Mouse (Mus musculus) fat pad, adult 2 months (tissue): ENCODE data around the gene Zbtb40.
A peak's percentile ranks its signal among the peaks of the same experiment; 100 is the strongest.

Experiments
- DNase-seq: peaks from one replicate; pipeline ENCODE4 v3.0.0-alpha.2; 2011; ENCODE audit warnings: low read depth, low spot score; ENCODE audit errors: extremely low read depth

Gene Zbtb40

GRCm38 (mm10) chr4:137033115-137033887 lies 15.3 kb downstream of the Zbtb40 start:
- DNase-seq = no peak

- DNase-seq = no peak
Observed at GRCm38 (mm10) chr4:137032456-137032855, 16.1 kb downstream of the Zbtb40 start.

GRCm38 (mm10) chr4:137031319-137031718 lies 17.3 kb downstream of the Zbtb40 start:
- no peak for DNase-seq

- no peak for DNase-seq
Observed at GRCm38 (mm10) chr4:137029348-137029747, 19.3 kb downstream of the Zbtb40 start.

- DNase-seq = no peak
Observed at GRCm38 (mm10) chr4:137027051-137027450, 21.6 kb downstream of the Zbtb40 start.

GRCm38 (mm10) chr4:137025570-137025969 lies 23.0 kb downstream of the Zbtb40 start:
- no peak for DNase-seq

GRCm38 (mm10) chr4:137025133-137025532 lies 23.5 kb downstream of the Zbtb40 start:
- DNase-seq = no peak

GRCm38 (mm10) chr4:137020065-137020464 lies 28.5 kb downstream of the Zbtb40 start:
- DNase-seq = peak; percentile 69

GRCm38 (mm10) chr4:137015934-137016333 lies 32.7 kb downstream of the Zbtb40 start:
- DNase-seq = no peak

GRCm38 (mm10) chr4:137015476-137015856 lies 33.1 kb downstream of the Zbtb40 start:
- no peak for DNase-seq

GRCm38 (mm10) chr4:137014654-137015475 lies 33.7 kb downstream of the Zbtb40 start:
- no peak for DNase-seq

GRCm38 (mm10) chr4:137014124-137014523 lies 34.5 kb downstream of the Zbtb40 start:
- no peak for DNase-seq

GRCm38 (mm10) chr4:137006966-137007365 lies 41.6 kb downstream of the Zbtb40 start:
- DNase-seq = no peak

- no peak for DNase-seq
Observed at GRCm38 (mm10) chr4:137001825-137002224, 46.8 kb downstream of the Zbtb40 start.

- no peak for DNase-seq
Observed at GRCm38 (mm10) chr4:137001020-137001419, 47.6 kb downstream of the Zbtb40 start.

- no peak for DNase-seq
Observed at GRCm38 (mm10) chr4:136998371-136998770, 50.2 kb downstream of the Zbtb40 start.

GRCm38 (mm10) chr4:136997723-136998345 lies 50.8 kb downstream of the Zbtb40 start:
- no peak for DNase-seq

- DNase-seq = no peak
Observed at GRCm38 (mm10) chr4:136996933-136997332, 51.7 kb downstream of the Zbtb40 start.

- no peak for DNase-seq
Observed at GRCm38 (mm10) chr4:136995361-136995760, 53.2 kb downstream of the Zbtb40 start.

GRCm38 (mm10) chr4:136981993-136982695 lies 66.5 kb downstream of the Zbtb40 start:
- DNase-seq = no peak

GRCm38 (mm10) chr4:136981347-136981746 lies 67.3 kb downstream of the Zbtb40 start:
- DNase-seq = no peak
